ENCODE assay signal across 26 mouse cellular contexts in genomic region chr8:57293441-57293840, GRCm38 (mm10). TPM values are rescaled to one million over a fixed set of nuclear protein-coding genes. Genes with fewer than 3 reads are reported as not detected.
A peak's percentile ranks its signal among the peaks of the same experiment; 100 is the strongest.
DNase-seq lines count a peak whose midpoint lies in the region.
"Had no signal": no experiment of that assay in that cellular context is flagged by ENCODE, and none has a peak within 500 bp of the region (broad histone marks: within the 10 kb centered on the region; RNA-seq: fewer than 3 reads in every experiment).

No protein-coding gene starts in this region.

- H3K4me1 ChIP-seq in embryonic facial prominence, embryonic 10.5 days: no peaks in the 10 kb centered on the region
- peaks cover 15% of the 10 kb centered on the region for H3K4me1 ChIP-seq in limb, embryonic 10.5 days
- H3K4me1 ChIP-seq: embryonic facial prominence, embryonic 13.5 days; forebrain, embryonic 13.5 days; heart, embryonic 10.5 days; hindbrain, embryonic 13.5 days had no signal

- H3K27ac ChIP-seq in embryonic facial prominence, embryonic 10.5 days (replicated peaks): no peak overlapping the region
- H3K27ac ChIP-seq in limb, embryonic 10.5 days: no peak overlapping the region
- H3K27ac ChIP-seq: embryonic facial prominence, embryonic 13.5 days; forebrain, embryonic 13.5 days; gastrocnemius, adult 2 months; heart, embryonic 10.5 days; hindbrain, embryonic 13.5 days; hindbrain, postnatal 0 days had no signal

- no peaks in the 10 kb centered on the region for H3K36me3 ChIP-seq in embryonic facial prominence, embryonic 10.5 days (replicated peaks)
- no peaks in the 10 kb centered on the region for H3K36me3 ChIP-seq in limb, embryonic 10.5 days
- H3K36me3 ChIP-seq: embryonic facial prominence, embryonic 13.5 days; heart, embryonic 10.5 days; hindbrain, embryonic 13.5 days had no signal

- DNase-seq in embryo, embryonic 10 days (ENCODE audit: low spot score): peak; percentile 43
- peak; percentile 27 for DNase-seq in embryonic facial prominence, embryonic 10.5 days (ENCODE audit: low spot score)
- DNase-seq in limb, embryonic 10.5 days (ENCODE audit: low spot score): peak; percentile 65
- no peak for DNase-seq in adrenal gland, postnatal 14 days
- DNase-seq in cerebellum, adult 18-20 months: no peak
- DNase-seq in cerebellum, postnatal 14 days: no peak
- DNase-seq in kidney, adult 9 months: no peak
- DNase-seq: adrenal gland, postnatal 25 days; cerebellum, adult 2 months; cerebellum, postnatal 10 days; forebrain, postnatal 0 days; gastrocnemius, adult 2 months; gastrocnemius, postnatal 36 days; heart, adult 11 months; heart, postnatal 10 days had no signal

- H3K27me3 ChIP-seq in embryonic facial prominence, embryonic 10.5 days (replicated peaks; ENCODE audit: low read depth, poor library complexity, severe bottlenecking): no peaks in the 10 kb centered on the region
- H3K27me3 ChIP-seq in limb, embryonic 10.5 days (ENCODE audit: low read depth, poor library complexity, severe bottlenecking): 0 out of 2 replicates have a peak, but pooled peaks cover 5% of the 10 kb centered on the region
- H3K27me3 ChIP-seq: embryonic facial prominence, embryonic 13.5 days; forebrain, embryonic 13.5 days; hindbrain, embryonic 13.5 days; Patski had no signal

- WGBS in embryonic facial prominence, embryonic 10.5 days: 60% methylated on average over 4 of the region's 4 CpGs
- WGBS in limb, embryonic 10.5 days: 27% methylated on average over 4 of the region's 4 CpGs

- H3K9me3 ChIP-seq in embryonic facial prominence, embryonic 10.5 days: no peaks in the 10 kb centered on the region
- H3K9me3 ChIP-seq in limb, embryonic 10.5 days (replicated peaks): no peaks in the 10 kb centered on the region
- H3K9me3 ChIP-seq: embryonic facial prominence, embryonic 13.5 days; forebrain, embryonic 13.5 days; heart, embryonic 10.5 days; hindbrain, embryonic 13.5 days had no signal

- no peak overlapping the region for H3K4me3 ChIP-seq in embryonic facial prominence, embryonic 10.5 days
- no peak overlapping the region for H3K4me3 ChIP-seq in limb, embryonic 10.5 days
- H3K4me3 ChIP-seq: embryonic facial prominence, embryonic 13.5 days; forebrain, embryonic 13.5 days; gastrocnemius, adult 2 months; heart, embryonic 10.5 days; hindbrain, embryonic 13.5 days had no signal

RNA-seq across cellular contexts. Expression of gene Hand2, which starts 27.3 kb away (rescaled TPM):
- polyA plus RNA-seq in embryonic facial prominence, embryonic 10.5 days (2016; fragmentation: Nextera tagmentation; extraction: Ambion mirVana): 3.9 and 5.4 TPM in 2 replicates
- polyA plus RNA-seq in limb, embryonic 10.5 days (2016; fragmentation: Nextera tagmentation; extraction: Ambion mirVana): 9.8 and 10.1 TPM in 2 replicates
- 35.6 and 40.2 TPM in 2 replicates for total RNA-seq in adrenal gland, postnatal 14 days (2021)
- total RNA-seq: common myeloid progenitor, adult 5-6 weeks; forebrain, postnatal 0 days; gastrocnemius, postnatal 36 days; hematopoietic stem cell, adult 5-6 weeks; hindbrain, postnatal 0 days; MEL had no signal
- polyA plus RNA-seq: activated CD4-positive, CD25-positive, alpha-beta regulatory T cell, adult 4 months; C2C12; cerebellum, adult 2 months; forebrain, embryonic 13.5 days; forebrain, postnatal 0 days; hindbrain, embryonic 13.5 days; hindbrain, postnatal 0 days had no signal

Comparison
In these comparisons a context has a peak if more than half of its experiments do, and no peak if none do; other contexts are left out.
1. DNase-seq: peak in embryo, embryonic 10 days (single experiment), embryonic facial prominence, embryonic 10.5 days (single experiment) and limb, embryonic 10.5 days (single experiment); none in adrenal gland, postnatal 14 days (single experiment), cerebellum, adult 18-20 months (0 of 2), cerebellum, postnatal 14 days (0 of 2) and kidney, adult 9 months (single experiment).